Mouse (Mus musculus) mesoderm, embryonic 11.5 days (tissue): Measurements from ENCODE around the gene Aoc2.

Experiments
- DNase-seq: peaks from one replicate; pipeline ENCODE4 v3.0.0-alpha.2; 2012; ENCODE audit warnings: low read depth, low spot score

Gene Aoc2

GRCm38 (mm10) chr11:101324763-101325162 is at the start of gene Aoc2:
TSS of gene Aoc2 (plus strand) at chr11:101325063.
- no peak for DNase-seq

GRCm38 (mm10) chr11:101275309-101275708 is 49.6 kb upstream of the Aoc2 start:
- DNase-seq: no peak

GRCm38 (mm10) chr11:101276319-101277070 is 48.4 kb upstream of the Aoc2 start:
- DNase-seq: no peak

GRCm38 (mm10) chr11:101277381-101278222 is 47.3 kb upstream of the Aoc2 start:
- no peak for DNase-seq

GRCm38 (mm10) chr11:101278223-101279192 is 46.4 kb upstream of the Aoc2 start, which contains the start of the genes Cntd1 and Coa3:
TSS of gene Cntd1 (plus strand) at chr11:101279012.
TSS of gene Coa3 (minus strand) at chr11:101279114.
- peak; percentile 93 for DNase-seq

- no peak for DNase-seq
Measured at GRCm38 (mm10) chr11:101279193-101279569, 45.7 kb upstream of the Aoc2 start.

- DNase-seq: no peak
Measured at GRCm38 (mm10) chr11:101280837-101281236, 44.0 kb upstream of the Aoc2 start.

GRCm38 (mm10) chr11:101282896-101283295 is 42.0 kb upstream of the Aoc2 start:
- no peak for DNase-seq

GRCm38 (mm10) chr11:101283805-101284204 is 41.1 kb upstream of the Aoc2 start:
- no peak for DNase-seq

- no peak for DNase-seq
Measured at GRCm38 (mm10) chr11:101287306-101287705, 37.6 kb upstream of the Aoc2 start.

- no peak for DNase-seq
Measured at GRCm38 (mm10) chr11:101291231-101291630, 33.6 kb upstream of the Aoc2 start.

- no peak for DNase-seq
Measured at GRCm38 (mm10) chr11:101295191-101295590, 29.7 kb upstream of the Aoc2 start.

GRCm38 (mm10) chr11:101300881-101301280 is 24.0 kb upstream of the Aoc2 start:
- DNase-seq: no peak

GRCm38 (mm10) chr11:101301299-101302003 is 23.4 kb upstream of the Aoc2 start:
- no peak for DNase-seq

- peak; percentile 97 for DNase-seq
Measured at GRCm38 (mm10) chr11:101302004-101302798, 22.7 kb upstream of the Aoc2 start, which contains the start of gene Becn1. TSS of gene Becn1 (minus strand) at chr11:101302286.

- no peak for DNase-seq
Measured at GRCm38 (mm10) chr11:101307744-101308143, 17.1 kb upstream of the Aoc2 start.

GRCm38 (mm10) chr11:101311083-101311482 is 13.8 kb upstream of the Aoc2 start:
- DNase-seq: no peak

- DNase-seq: no peak
Measured at GRCm38 (mm10) chr11:101312150-101312549, 12.7 kb upstream of the Aoc2 start.

GRCm38 (mm10) chr11:101314567-101314966 is 10.3 kb upstream of the Aoc2 start:
- DNase-seq: no peak

GRCm38 (mm10) chr11:101315082-101315650 is 9.7 kb upstream of the Aoc2 start:
- no peak for DNase-seq
